Mouse (Mus musculus) olfactory bulb, adult 2 months (tissue): ENCODE data around the gene Ddx58.

Experiments used
- CTCF ChIP-seq: fragments of 200-500 bp; IDR thresholded peaks from 2 replicates; pipeline ENCODE4 v1.5.1; 2012; ENCODE audit warnings: low read depth, mild to moderate bottlenecking, low read length, moderate library complexity; ENCODE audit not compliant: insufficient read depth
- POLR2A ChIP-seq: fragments of 200-500 bp; IDR thresholded peaks from 2 replicates; pipeline ENCODE4 v1.6.1; 2012; ENCODE audit warnings: mild to moderate bottlenecking, low read depth, low read length, moderate library complexity; ENCODE audit not compliant: insufficient read depth

- TF ChIP-seq CTCF (no peak), POLR2A (no peak)
Measured at GRCm38 (mm10) chr4:40218382-40218781, 21.2 kb downstream of the Ddx58 start.
